Mouse (Mus musculus) liver, adult 2 months (tissue): Measurements from ENCODE around the gene St6gal1.

Source experiments
- CTCF ChIP-seq: fragments of 200-500 bp; IDR thresholded peaks from 2 replicates; pipeline ENCODE4 v1.5.1; 2011; ENCODE audit warnings: low read depth, low read length, control low read depth
- POLR2A ChIP-seq: fragments of 200-500 bp; IDR thresholded peaks from 2 replicates; pipeline ENCODE4 v1.6.1; 2011; ENCODE audit warnings: low read length, control low read depth; ENCODE audit not compliant: insufficient read depth; ENCODE audit errors: extremely low read depth

DNA sequence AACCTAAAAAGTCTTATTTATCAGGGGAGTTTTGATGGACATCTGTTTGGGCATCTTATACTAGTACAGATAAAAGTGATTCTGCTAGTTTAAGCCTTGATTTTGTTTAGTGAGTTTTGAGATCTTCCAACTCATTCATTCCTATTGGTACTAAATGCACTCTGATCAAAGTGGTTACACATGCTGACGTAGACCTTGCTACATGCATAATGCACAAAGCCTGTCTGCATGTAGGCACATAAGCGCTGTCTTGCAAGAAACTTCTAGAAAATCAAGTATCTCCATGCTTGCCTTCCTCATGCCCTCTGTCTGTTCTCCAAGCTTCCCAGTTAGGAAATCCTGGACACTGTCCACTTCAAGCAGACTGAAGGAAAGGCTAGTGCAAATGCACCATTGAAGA, 46.7 kb upstream of the St6gal1 start:
- no peak for TF ChIP-seq CTCF
- no peak for TF ChIP-seq POLR2A
